Mouse (Mus musculus) hindbrain, embryonic 10.5 days (tissue): Measurements from ENCODE around the gene Actr6. TPM values are rescaled to one million over a fixed set of nuclear protein-coding genes. Genes with fewer than 3 reads are reported as not detected.

Experiments
- DNase-seq: peaks from one replicate; pipeline ENCODE4 v3.0.0-alpha.2; 2017; ENCODE audit warnings: low spot score
- H3K27ac ChIP-seq: fragments of 300-500 bp; sonication (generic); 2 replicates; pipeline ENCODE4 v1.5.1; 2016; ENCODE audit warnings: mild to moderate bottlenecking, moderate library complexity
- H3K27me3 ChIP-seq: fragments of 300-500 bp; sonication (generic); 2 replicates; pipeline ENCODE4 v1.6.1; 2016; ENCODE audit warnings: mild to moderate bottlenecking; ENCODE audit not compliant: poor library complexity, insufficient read depth, severe bottlenecking
- H3K36me3 ChIP-seq: fragments of 300-500 bp; sonication (generic); 2 replicates; pipeline ENCODE4 v1.6.1; 2016; ENCODE audit warnings: mild to moderate bottlenecking, moderate library complexity
- H3K4me1 ChIP-seq: fragments of 300-500 bp; sonication (generic); replicated peaks from 2 replicates; pipeline ENCODE4 v1.6.1; 2016; ENCODE audit warnings: mild to moderate bottlenecking
- H3K4me3 ChIP-seq: fragments of 300-500 bp; sonication (generic); 2 replicates; pipeline ENCODE4 v1.5.1; 2016; ENCODE audit warnings: mild to moderate bottlenecking, moderate library complexity
- H3K9me3 ChIP-seq: fragments of 300-500 bp; sonication (generic); 2 replicates; pipeline ENCODE4 v1.6.1; 2016; ENCODE audit warnings: mild to moderate bottlenecking, moderate library complexity
- WGBS: fragments of 180-500 bp; shearing (Covaris S2); methylation state at CpG from one replicate; pipeline ENCODE4 v1.1.7; 2016; 5-methylcytosine and 5-hydroxymethylcytosine counted together
- polyA plus RNA-seq: library from polyadenylated mRNA; unstranded; fragments of >200 nt; fragmentation: Nextera tagmentation; extraction: Ambion mirVana; gene quantifications from 2 replicates; pipeline ENCODE4 v1.2.1, GENCODE M21; 2016

The Actr6 gene
- polyA plus RNA-seq, 1 experiment from 2014 or later = 36.3 TPM

DNA sequence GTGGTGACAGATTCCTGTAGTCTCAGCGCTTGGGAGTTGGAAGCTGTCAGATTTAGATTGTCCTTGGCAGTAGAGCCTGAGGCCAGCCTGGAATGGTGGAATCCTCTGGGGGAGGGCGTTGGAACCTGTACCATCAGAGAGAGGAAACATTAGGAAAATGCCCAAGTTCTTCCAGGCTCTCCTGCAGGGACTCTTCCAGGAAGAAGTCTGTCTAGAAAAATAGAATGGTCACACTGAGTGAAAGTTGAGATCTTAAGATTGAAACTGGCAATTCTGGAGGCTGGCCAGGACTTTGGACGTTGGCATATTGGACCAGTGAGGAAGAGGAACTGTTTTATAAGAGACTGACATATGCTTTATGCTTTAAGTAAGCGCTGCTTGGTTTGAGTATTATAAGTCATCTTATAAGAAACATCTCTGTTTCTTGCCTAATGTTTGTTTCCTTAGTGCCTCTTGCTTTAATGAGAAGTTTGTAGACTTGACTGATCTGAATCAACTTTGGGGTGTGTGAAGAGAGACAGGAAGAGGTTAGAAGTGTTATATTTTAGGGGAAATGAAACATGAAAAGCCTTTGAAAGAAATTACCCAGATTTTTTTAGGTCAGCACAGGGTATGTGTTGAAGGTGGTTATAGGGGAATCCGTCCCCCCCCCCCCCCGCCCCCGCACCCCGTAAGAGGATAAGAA, 15.3 kb upstream of the Actr6 start:
- peaks cover 13% of the 10 kb centered on the region for H3K4me1 ChIP-seq
- no peaks in the 10 kb centered on the region for H3K27me3 ChIP-seq
- no peak for DNase-seq
- no peak overlapping the region for H3K27ac ChIP-seq
- no peaks in the 10 kb centered on the region for H3K36me3 ChIP-seq
- 90% methylated on average over 8 of the region's 8 CpGs for WGBS
- no peaks in the 10 kb centered on the region for H3K9me3 ChIP-seq
- no peak overlapping the region for H3K4me3 ChIP-seq

DNA sequence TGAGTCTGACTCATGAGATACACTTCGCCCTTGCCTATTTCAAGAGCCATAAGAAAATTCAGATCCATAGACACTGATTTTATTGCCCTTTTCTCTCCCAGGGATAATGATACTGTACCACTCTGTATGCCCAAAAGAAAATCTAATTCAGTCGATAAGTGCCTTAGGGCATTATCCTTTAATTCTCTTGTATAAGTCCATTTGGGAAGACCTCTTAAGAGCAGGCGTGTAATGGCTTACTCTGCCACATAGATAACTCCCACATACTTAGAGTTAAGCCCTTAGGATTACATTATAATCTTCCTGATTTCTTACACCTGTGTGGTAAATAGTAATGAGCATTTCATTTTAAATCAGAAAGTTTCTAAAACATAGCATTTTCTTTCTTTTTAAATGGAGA, 14.5 kb upstream of the Actr6 start:
- Histone ChIP-seq H3K4me3 (no peak overlapping the region), H3K27ac (no peak overlapping the region), H3K27me3 (no peaks in the 10 kb centered on the region), H3K4me1 (peaks cover 13% of the 10 kb centered on the region), H3K9me3 (no peaks in the 10 kb centered on the region), H3K36me3 (no peaks in the 10 kb centered on the region)
- WGBS = 92% methylated on average over 3 of the region's 3 CpGs
- no peak for DNase-seq

- no peak for DNase-seq
- Histone ChIP-seq H3K4me1 (peaks cover 13% of the 10 kb centered on the region), H3K9me3 (no peaks in the 10 kb centered on the region), H3K27me3 (no peaks in the 10 kb centered on the region), H3K27ac (peak overlapping the region; percentile 98), H3K4me3 (peak overlapping the region; percentile 93), H3K36me3 (no peaks in the 10 kb centered on the region)
- WGBS = under 1% methylated on average over 14 of the region's 14 CpGs
Observed at GRCm38 (mm10) chr10:89745666-89746020, 13.5 kb upstream of the Actr6 start.

- DNase-seq = peak; percentile 93
- Histone ChIP-seq H3K4me3 (peak within 1 kb of the TSS; percentile 93), H3K4me1 (peaks cover 13% of the 10 kb centered on the region), H3K9me3 (no peaks in the 10 kb centered on the region), H3K27ac (peak within 1 kb of the TSS; percentile 98), H3K27me3 (no peaks in the 10 kb centered on the region), H3K36me3 (no peaks in the 10 kb centered on the region)
- under 1% methylated on average over 85 of the region's 85 CpGs for WGBS
Observed at GRCm38 (mm10) chr10:89744871-89745665, 13.0 kb upstream of the Actr6 start, which contains the start of gene Uhrf1bp1l. Gene Uhrf1bp1l, plus strand, starts transcription at chr10:89744991.

- 31% methylated on average over 3 of the region's 3 CpGs for WGBS
- Histone ChIP-seq H3K4me3 (peak overlapping the region; percentile 93), H3K27me3 (no peaks in the 10 kb centered on the region), H3K36me3 (no peaks in the 10 kb centered on the region), H3K4me1 (peaks cover 16% of the 10 kb centered on the region), H3K9me3 (no peaks in the 10 kb centered on the region), H3K27ac (no peak overlapping the region)
- DNase-seq = no peak
Observed at GRCm38 (mm10) chr10:89744341-89744740, 12.2 kb upstream of the Actr6 start.

DNA sequence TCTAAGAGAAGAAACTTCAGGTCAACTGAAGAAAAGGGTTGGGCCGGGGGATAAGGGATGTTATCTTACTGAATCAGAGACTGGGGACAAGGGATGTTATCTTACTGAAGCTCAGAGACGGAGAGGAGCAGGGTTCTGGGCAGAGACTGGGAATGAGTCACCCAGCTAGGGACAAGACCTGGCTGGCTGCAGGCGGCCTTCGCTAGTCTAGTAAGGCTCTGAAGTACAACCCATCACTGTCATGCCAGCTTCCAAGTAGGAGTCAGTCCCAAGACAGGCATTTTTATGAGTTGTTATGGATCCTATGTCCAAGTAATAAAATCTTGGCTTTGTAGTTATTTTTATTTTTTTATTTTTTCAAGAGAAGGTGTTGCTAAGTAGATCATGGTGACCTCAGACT, 11.2 kb upstream of the Actr6 start:
- H3K36me3 ChIP-seq = no peaks in the 10 kb centered on the region
- H3K9me3 ChIP-seq = no peaks in the 10 kb centered on the region
- no peak overlapping the region for H3K27ac ChIP-seq
- peaks cover 16% of the 10 kb centered on the region for H3K4me1 ChIP-seq
- no peak for DNase-seq
- no peaks in the 10 kb centered on the region for H3K27me3 ChIP-seq
- WGBS = 93% methylated on average over 4 of the region's 4 CpGs
- no peak overlapping the region for H3K4me3 ChIP-seq

GRCm38 (mm10) chr10:89740995-89741394, 8.9 kb upstream of the Actr6 start:
- Histone ChIP-seq H3K27me3 (no peaks in the 10 kb centered on the region), H3K9me3 (no peaks in the 10 kb centered on the region), H3K4me1 (peaks cover 10% of the 10 kb centered on the region), H3K27ac (no peak overlapping the region), H3K36me3 (no peaks in the 10 kb centered on the region), H3K4me3 (no peak overlapping the region)
- DNase-seq = no peak
- WGBS = 87% methylated on average over 6 of the region's 6 CpGs

DNA sequence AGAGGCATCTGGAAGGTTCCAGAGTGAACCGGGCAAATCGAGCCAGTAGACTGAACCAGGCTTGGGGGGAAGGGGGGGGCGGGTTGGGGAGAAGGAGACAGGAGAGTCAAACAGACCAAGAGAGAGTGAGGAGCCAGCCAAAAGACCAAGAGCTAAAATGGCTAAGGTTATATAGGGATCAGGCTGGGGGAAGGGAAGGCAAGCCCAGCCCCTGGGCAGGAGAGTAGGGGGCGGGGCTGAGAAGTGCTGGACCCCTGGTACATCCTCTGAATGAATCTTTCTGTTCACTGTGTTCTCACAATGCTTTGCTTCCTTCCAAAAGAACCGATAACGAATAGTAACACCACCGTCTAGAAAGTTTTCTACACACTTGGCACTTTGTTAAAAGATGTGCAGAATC, 7.6 kb upstream of the Actr6 start:
- Histone ChIP-seq H3K4me1 (0 out of 2 replicates have a peak, but pooled peaks cover 7% of the 10 kb centered on the region), H3K27ac (no peak overlapping the region), H3K36me3 (no peaks in the 10 kb centered on the region), H3K9me3 (no peaks in the 10 kb centered on the region), H3K4me3 (no peak overlapping the region), H3K27me3 (no peaks in the 10 kb centered on the region)
- 58% methylated on average over 7 of the region's 7 CpGs for WGBS
- DNase-seq = no peak

- Histone ChIP-seq H3K27ac (no peak overlapping the region), H3K36me3 (no peaks in the 10 kb centered on the region), H3K4me1 (0 out of 2 replicates have a peak, but pooled peaks cover 3% of the 10 kb centered on the region), H3K9me3 (no peaks in the 10 kb centered on the region), H3K4me3 (no peak overlapping the region), H3K27me3 (no peaks in the 10 kb centered on the region)
- 91% methylated on average over 9 of the region's 9 CpGs for WGBS
- DNase-seq = no peak
Observed at GRCm38 (mm10) chr10:89738395-89738794, 6.3 kb upstream of the Actr6 start.

DNA sequence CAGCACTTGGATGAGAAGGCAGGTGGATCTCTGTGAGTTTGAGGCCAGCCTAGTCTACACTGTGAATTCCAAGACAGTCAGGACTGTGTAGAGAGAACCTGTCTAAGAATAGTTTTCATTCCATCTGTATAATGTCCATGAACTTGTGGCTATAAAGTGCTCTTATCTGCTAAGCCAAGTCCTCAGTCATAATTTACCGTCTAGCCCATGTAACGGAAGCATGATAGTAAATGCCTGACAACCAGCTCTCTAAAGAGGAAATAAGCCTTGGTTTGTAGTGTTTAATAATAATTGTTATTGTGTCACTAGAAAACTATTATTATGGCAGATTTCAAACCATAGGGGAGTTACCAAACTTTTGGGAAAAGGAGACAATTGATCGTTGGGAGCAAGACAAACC, 5.8 kb upstream of the Actr6 start:
- H3K4me1 ChIP-seq = peaks cover 4% of the 10 kb centered on the region
- no peaks in the 10 kb centered on the region for H3K27me3 ChIP-seq
- H3K36me3 ChIP-seq = no peaks in the 10 kb centered on the region
- DNase-seq = no peak
- WGBS = 96% methylated on average over 3 of the region's 3 CpGs
- H3K9me3 ChIP-seq = no peaks in the 10 kb centered on the region
- no peak overlapping the region for H3K27ac ChIP-seq
- no peak overlapping the region for H3K4me3 ChIP-seq

DNA sequence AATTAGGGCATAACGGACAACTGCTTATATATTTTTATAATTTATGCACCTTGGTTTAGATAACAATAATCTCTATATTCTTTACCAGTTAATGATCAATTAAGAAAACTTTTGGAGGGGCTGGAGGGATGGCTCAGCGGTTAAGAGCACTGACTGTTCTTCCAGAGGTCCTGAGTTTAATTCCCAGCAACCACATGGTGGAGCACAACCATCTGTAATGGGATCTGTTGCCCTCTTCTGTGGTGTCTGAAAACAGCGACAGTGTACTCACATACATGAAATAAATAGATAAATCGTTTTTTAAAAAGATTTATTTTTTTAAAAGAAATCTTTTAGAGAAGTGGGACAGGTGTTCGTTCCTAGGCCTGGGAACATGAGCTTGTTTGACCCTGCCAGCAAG, 5.0 kb upstream of the Actr6 start:
- Histone ChIP-seq H3K9me3 (no peaks in the 10 kb centered on the region), H3K27me3 (no peaks in the 10 kb centered on the region), H3K4me3 (no peak overlapping the region), H3K4me1 (peaks cover 8% of the 10 kb centered on the region), H3K27ac (no peak overlapping the region), H3K36me3 (no peaks in the 10 kb centered on the region)
- DNase-seq = no peak
- 49% methylated on average over 5 of the region's 5 CpGs for WGBS

DNA sequence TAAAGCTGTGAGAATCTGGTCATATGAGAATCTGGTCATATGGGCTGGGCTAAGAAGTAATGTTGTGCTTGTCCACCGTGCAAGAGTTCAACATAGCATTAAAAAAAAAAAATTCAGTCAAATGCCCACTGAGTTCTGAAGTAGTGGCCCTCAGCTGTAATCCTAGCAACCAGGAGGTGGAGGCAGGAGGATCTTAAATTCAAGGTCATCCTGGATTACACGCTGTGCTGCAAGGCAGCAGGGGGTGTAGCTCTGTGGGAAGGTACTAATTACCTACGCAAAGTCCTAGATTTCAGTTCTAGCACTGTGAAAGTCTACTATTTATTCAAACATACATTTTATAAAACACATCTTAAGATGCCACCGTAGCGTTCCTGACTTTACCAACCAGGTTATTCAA, 754 bp downstream of the Actr6 start:
- H3K36me3 ChIP-seq = peaks cover 17% of the 10 kb centered on the region
- H3K4me3 ChIP-seq = peak overlapping the region; percentile 74
- peaks cover 16% of the 10 kb centered on the region for H3K4me1 ChIP-seq
- H3K27ac ChIP-seq = peak overlapping the region; percentile 86
- no peaks in the 10 kb centered on the region for H3K9me3 ChIP-seq
- no peak for DNase-seq
- H3K27me3 ChIP-seq = no peaks in the 10 kb centered on the region
- WGBS = 17% methylated on average over 5 of the region's 5 CpGs

DNA sequence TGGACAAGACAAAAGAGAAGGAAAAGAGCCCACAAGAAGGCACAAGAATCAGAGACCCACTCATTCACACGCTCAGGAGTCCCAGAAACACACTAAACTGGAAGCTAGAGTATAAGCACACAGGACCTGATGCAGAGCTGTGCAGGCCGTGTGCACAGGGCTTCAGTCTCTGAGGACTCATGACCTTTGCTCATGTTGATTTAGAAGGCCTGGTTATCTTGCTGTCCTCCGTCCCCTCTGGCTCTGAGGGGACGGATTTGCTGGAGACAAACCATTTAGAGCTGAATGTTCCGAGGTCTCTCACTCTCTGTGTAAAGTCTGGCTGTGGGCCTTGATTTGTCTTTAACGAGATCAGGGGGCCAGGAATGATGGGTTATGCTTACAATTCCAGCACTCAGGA, 1.7 kb downstream of the Actr6 start:
- DNase-seq = no peak
- H3K4me1 ChIP-seq = peaks cover 16% of the 10 kb centered on the region
- 85% methylated on average over 6 of the region's 6 CpGs for WGBS
- H3K27ac ChIP-seq = no peak overlapping the region
- H3K9me3 ChIP-seq = no peaks in the 10 kb centered on the region
- no peaks in the 10 kb centered on the region for H3K27me3 ChIP-seq
- no peak overlapping the region for H3K4me3 ChIP-seq
- peaks cover 27% of the 10 kb centered on the region for H3K36me3 ChIP-seq
